Mouse (Mus musculus) erythroblast, embryonic 14.5 days (primary cell): ENCODE data around the gene Arhgap23.

Experiments
- GATA1 ChIP-seq: IDR thresholded peaks from 2 replicates; pipeline ENCODE4 v1.6.1; 2012; ENCODE audit warnings: low read length, inconsistent platforms, mixed read lengths
- TAL1 ChIP-seq: IDR thresholded peaks from 3 replicates; pipeline ENCODE4 v1.6.1; 2012; ENCODE audit warnings: low read length, inconsistent platforms, mixed read lengths

- no peak for TF ChIP-seq GATA1
- TF ChIP-seq TAL1, result no peak
These were observed 122.3 kb downstream of the Arhgap23 start for GRCm38 (mm10) chr11:97537580-97538089.
